Mouse (Mus musculus): ENCODE measurements around the gene Kmt2c. TPM values are rescaled to one million over a fixed set of nuclear protein-coding genes. Genes with fewer than 3 reads are reported as not detected.

The Kmt2c gene
- polyA plus RNA-seq, 1 experiment from 2014 or later: 14.7 TPM

GRCm38 (mm10) chr5:25530629-25531028 lies 32.0 kb upstream of the Kmt2c start:
- Histone ChIP-seq H3K9me3 (no peaks in the 10 kb centered on the region), H3K9ac (peak overlapping the region; percentile 77)
- WGBS: 16% methylated on average over 2 of the region's 2 CpGs

GRCm38 (mm10) chr5:25529529-25530421 lies 31.2 kb upstream of the Kmt2c start:
- Histone ChIP-seq H3K4me1 (replicated peaks) (no peaks in the 10 kb centered on the region), H3K9me3 (no peaks in the 10 kb centered on the region), H3K4me2 (peak overlapping the region; percentile 58), H3K27ac (replicated peaks) (peak overlapping the region; percentile 97), H3K27me3 (no peaks in the 10 kb centered on the region), H3K9ac (peak overlapping the region; percentile 77), H3K36me3 (no peaks in the 10 kb centered on the region), H3K4me3 (peak overlapping the region; percentile 75)
- 0% methylated on average over 66 of the region's 87 CpGs for WGBS
- ATAC-seq (ENCODE audit: low FRiP score, low read depth): peak; percentile 100

More at GRCm38 (mm10) chr5:25530629-25531028, 32.0 kb upstream of the Kmt2c start:
- no peak for ATAC-seq (ENCODE audit: low FRiP score, low read depth)
- no peaks in the 10 kb centered on the region for H3K27me3 ChIP-seq
- H3K4me2 ChIP-seq: peak overlapping the region; percentile 58
- no peaks in the 10 kb centered on the region for H3K4me1 ChIP-seq (replicated peaks)
- H3K36me3 ChIP-seq: no peaks in the 10 kb centered on the region
- H3K4me3 ChIP-seq: peak overlapping the region; percentile 75
- peak overlapping the region; percentile 97 for H3K27ac ChIP-seq (replicated peaks)

- WGBS: 11% methylated on average over 22 of the region's 22 CpGs
- no peaks in the 10 kb centered on the region for H3K36me3 ChIP-seq
- H3K4me1 ChIP-seq (replicated peaks): no peaks in the 10 kb centered on the region
- H3K4me3 ChIP-seq: peak overlapping the region; percentile 75
- ATAC-seq (ENCODE audit: low FRiP score, low read depth): peak; percentile 73; the same call in 1 of the 2 replicates
- H3K9me3 ChIP-seq: no peaks in the 10 kb centered on the region
- peak overlapping the region; percentile 97 for H3K27ac ChIP-seq (replicated peaks)
- peak overlapping the region; percentile 77 for H3K9ac ChIP-seq
- peak overlapping the region; percentile 58 for H3K4me2 ChIP-seq
- no peaks in the 10 kb centered on the region for H3K27me3 ChIP-seq
These were observed 30.4 kb upstream of the Kmt2c start for GRCm38 (mm10) chr5:25528851-25529528.

GRCm38 (mm10) chr5:25527971-25528370 lies 29.4 kb upstream of the Kmt2c start:
- Histone ChIP-seq H3K4me1 (replicated peaks) (no peaks in the 10 kb centered on the region), H3K27ac (replicated peaks) (no peak overlapping the region), H3K4me2 (no peak overlapping the region), H3K27me3 (no peaks in the 10 kb centered on the region), H3K4me3 (no peak overlapping the region), H3K9ac (no peak overlapping the region), H3K9me3 (no peaks in the 10 kb centered on the region), H3K36me3 (no peaks in the 10 kb centered on the region)
- no peak for ATAC-seq (ENCODE audit: low FRiP score, low read depth)
- 83% methylated on average over 1 of the region's 1 CpGs for WGBS

GRCm38 (mm10) chr5:25526926-25527325 lies 28.3 kb upstream of the Kmt2c start:
- H3K4me1 ChIP-seq (replicated peaks): no peaks in the 10 kb centered on the region
- H3K9me3 ChIP-seq: no peaks in the 10 kb centered on the region
- WGBS: 12% methylated on average over 4 of the region's 4 CpGs
- H3K4me3 ChIP-seq: no peak overlapping the region
- no peak overlapping the region for H3K4me2 ChIP-seq
- H3K36me3 ChIP-seq: no peaks in the 10 kb centered on the region
- no peak overlapping the region for H3K9ac ChIP-seq
- H3K27ac ChIP-seq (replicated peaks): no peak overlapping the region
- no peak for ATAC-seq (ENCODE audit: low FRiP score, low read depth)
- H3K27me3 ChIP-seq: no peaks in the 10 kb centered on the region

GRCm38 (mm10) chr5:25526116-25526515 lies 27.5 kb upstream of the Kmt2c start:
- no peak for ATAC-seq (ENCODE audit: low FRiP score, low read depth)
- H3K36me3 ChIP-seq: no peaks in the 10 kb centered on the region
- H3K4me1 ChIP-seq (replicated peaks): no peaks in the 10 kb centered on the region
- no peaks in the 10 kb centered on the region for H3K27me3 ChIP-seq
- no peak overlapping the region for H3K4me3 ChIP-seq
- H3K4me2 ChIP-seq: no peak overlapping the region
- H3K9me3 ChIP-seq: no peaks in the 10 kb centered on the region
- H3K9ac ChIP-seq: no peak overlapping the region
- WGBS: 46% methylated on average over 5 of the region's 5 CpGs
- H3K27ac ChIP-seq (replicated peaks): no peak overlapping the region

- Histone ChIP-seq H3K36me3 (no peaks in the 10 kb centered on the region), H3K4me2 (no peak overlapping the region), H3K4me1 (replicated peaks) (no peaks in the 10 kb centered on the region), H3K9me3 (no peaks in the 10 kb centered on the region), H3K9ac (no peak overlapping the region), H3K4me3 (no peak overlapping the region), H3K27ac (replicated peaks) (no peak overlapping the region), H3K27me3 (no peaks in the 10 kb centered on the region)
- WGBS: 88% methylated on average over 5 of the region's 5 CpGs
- ATAC-seq (ENCODE audit: low FRiP score, low read depth): no peak
These were observed 22.9 kb upstream of the Kmt2c start for GRCm38 (mm10) chr5:25521461-25521860.

- no peak overlapping the region for H3K4me2 ChIP-seq
- ATAC-seq (ENCODE audit: low FRiP score, low read depth): no peak
- H3K9me3 ChIP-seq: no peaks in the 10 kb centered on the region
- H3K9ac ChIP-seq: no peak overlapping the region
- H3K27ac ChIP-seq (replicated peaks): no peak overlapping the region
- H3K27me3 ChIP-seq: no peaks in the 10 kb centered on the region
- H3K4me1 ChIP-seq (replicated peaks): no peaks in the 10 kb centered on the region
- H3K4me3 ChIP-seq: no peak overlapping the region
- H3K36me3 ChIP-seq: no peaks in the 10 kb centered on the region
- 74% methylated on average over 3 of the region's 3 CpGs for WGBS
These were observed 21.2 kb upstream of the Kmt2c start for GRCm38 (mm10) chr5:25519820-25520219.

- no peak for ATAC-seq (ENCODE audit: low FRiP score, low read depth)
- H3K27ac ChIP-seq (replicated peaks): no peak overlapping the region
- H3K4me1 ChIP-seq (replicated peaks): no peaks in the 10 kb centered on the region
These were observed 19.0 kb upstream of the Kmt2c start for GRCm38 (mm10) chr5:25517550-25517949.

GRCm38 (mm10) chr5:25516301-25516895 lies 17.8 kb upstream of the Kmt2c start:
- no peak for ATAC-seq (ENCODE audit: low FRiP score, low read depth)
- no peak overlapping the region for H3K9ac ChIP-seq
- H3K4me1 ChIP-seq (replicated peaks): no peaks in the 10 kb centered on the region
- no peak overlapping the region for H3K4me3 ChIP-seq
- no peaks in the 10 kb centered on the region for H3K36me3 ChIP-seq
- H3K27me3 ChIP-seq: no peaks in the 10 kb centered on the region
- no peak overlapping the region for H3K27ac ChIP-seq (replicated peaks)
- 93% methylated on average over 11 of the region's 11 CpGs for WGBS
- no peak overlapping the region for H3K4me2 ChIP-seq
- no peaks in the 10 kb centered on the region for H3K9me3 ChIP-seq

More at GRCm38 (mm10) chr5:25517550-25517949, 19.0 kb upstream of the Kmt2c start:
- H3K4me2 ChIP-seq: no peak overlapping the region
- H3K4me3 ChIP-seq: no peak overlapping the region
- H3K27me3 ChIP-seq: no peaks in the 10 kb centered on the region
- H3K36me3 ChIP-seq: no peaks in the 10 kb centered on the region
- 84% methylated on average over 5 of the region's 5 CpGs for WGBS
- no peaks in the 10 kb centered on the region for H3K9me3 ChIP-seq
- H3K9ac ChIP-seq: no peak overlapping the region

- 91% methylated on average over 5 of the region's 5 CpGs for WGBS
- no peaks in the 10 kb centered on the region for H3K4me1 ChIP-seq (replicated peaks)
- H3K27me3 ChIP-seq: no peaks in the 10 kb centered on the region
- H3K9ac ChIP-seq: no peak within 1 kb of the TSS
- no peaks in the 10 kb centered on the region for H3K36me3 ChIP-seq
- no peak within 1 kb of the TSS for H3K27ac ChIP-seq (replicated peaks)
- no peaks in the 10 kb centered on the region for H3K9me3 ChIP-seq
- ATAC-seq (ENCODE audit: low FRiP score, low read depth): no peak
- no peak within 1 kb of the TSS for H3K4me2 ChIP-seq
- H3K4me3 ChIP-seq: no peak within 1 kb of the TSS
These were observed 17.2 kb upstream of the Kmt2c start, which contains the start of gene Cct8l1 for GRCm38 (mm10) chr5:25515767-25516166. TSS of gene Cct8l1 (plus strand) at chr5:25516067.

GRCm38 (mm10) chr5:25506041-25506440 lies 7.5 kb upstream of the Kmt2c start:
- Histone ChIP-seq H3K9me3 (no peaks in the 10 kb centered on the region), H3K27ac (replicated peaks) (no peak overlapping the region), H3K27me3 (no peaks in the 10 kb centered on the region), H3K36me3 (no peaks in the 10 kb centered on the region), H3K9ac (no peak overlapping the region), H3K4me3 (no peak overlapping the region), H3K4me2 (no peak overlapping the region), H3K4me1 (replicated peaks) (no peaks in the 10 kb centered on the region)
- ATAC-seq (ENCODE audit: low FRiP score, low read depth): no peak
- 91% methylated on average over 5 of the region's 5 CpGs for WGBS

Measured in hindbrain, embryonic 15.5 days (tissue).